Mouse (Mus musculus) adrenal gland, adult (tissue): Measurements from ENCODE around the gene Gm3417.
"Not testable (repeated sequence)": the region's sequence is repeated elsewhere in the genome, so short reads cannot be mapped to it uniquely, and the experiment has no call there.

Experiments
- DNase-seq, 2 experiments: peaks; one replicate each; pipeline ENCODE4 v3.0.0; 2022 to 2023; ENCODE audit warnings: low spot score in 1 of 2; ENCODE audit not compliant: inconsistent age in 2 of 2

The Gm3417 gene

DNA sequence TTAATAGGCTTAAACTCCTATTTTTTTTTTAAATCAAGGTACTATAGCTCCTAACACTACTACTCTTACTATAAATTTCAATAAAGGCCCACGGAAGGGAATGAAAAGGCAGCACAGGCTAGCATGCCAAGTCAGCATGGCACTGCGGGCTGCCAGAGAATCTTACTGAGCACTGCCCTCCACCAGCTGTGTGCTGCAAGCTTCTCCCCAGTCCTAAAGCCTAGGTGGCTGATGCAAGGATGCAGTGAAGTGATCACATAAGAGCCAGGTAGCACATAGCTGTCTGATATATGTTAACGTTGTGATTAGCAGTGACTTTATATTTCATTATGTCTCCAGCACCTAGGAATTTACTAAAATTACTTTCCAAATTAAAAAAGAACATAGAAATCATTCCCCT, 18.6 kb downstream of the Gm3417 start:
- peak in 1 of 2 experiments; percentile 50 for DNase-seq

DNA sequence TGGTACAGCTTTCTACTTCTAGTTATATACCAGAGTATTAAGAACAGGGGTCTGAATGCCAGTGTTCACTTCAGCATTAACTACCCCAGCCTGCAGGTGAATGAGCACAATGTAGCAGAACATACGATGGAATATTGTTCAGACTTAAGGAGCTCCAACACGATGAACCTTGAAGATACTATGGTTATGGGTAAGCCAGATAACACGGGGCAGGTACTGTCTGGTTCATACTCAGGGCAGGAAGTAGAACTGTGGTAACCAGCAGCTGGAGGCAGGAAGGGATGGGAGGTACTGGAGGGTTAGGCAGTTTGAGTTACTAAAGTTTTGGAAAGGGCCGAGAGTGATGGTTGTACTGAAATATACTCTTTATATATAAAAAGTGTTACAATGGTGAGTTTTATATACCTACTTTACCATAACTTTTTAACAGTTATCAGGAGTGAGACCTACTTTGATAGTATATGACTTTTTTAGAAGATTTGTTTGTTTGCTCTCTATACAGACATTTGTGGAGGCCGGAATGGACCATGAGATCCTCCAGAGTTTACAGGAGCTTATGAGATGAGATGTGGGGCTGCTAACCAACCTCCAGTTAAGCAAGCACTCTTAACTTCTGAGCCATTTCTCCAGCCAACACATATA, 19.8 kb downstream of the Gm3417 start:
- no peak for DNase-seq

DNA sequence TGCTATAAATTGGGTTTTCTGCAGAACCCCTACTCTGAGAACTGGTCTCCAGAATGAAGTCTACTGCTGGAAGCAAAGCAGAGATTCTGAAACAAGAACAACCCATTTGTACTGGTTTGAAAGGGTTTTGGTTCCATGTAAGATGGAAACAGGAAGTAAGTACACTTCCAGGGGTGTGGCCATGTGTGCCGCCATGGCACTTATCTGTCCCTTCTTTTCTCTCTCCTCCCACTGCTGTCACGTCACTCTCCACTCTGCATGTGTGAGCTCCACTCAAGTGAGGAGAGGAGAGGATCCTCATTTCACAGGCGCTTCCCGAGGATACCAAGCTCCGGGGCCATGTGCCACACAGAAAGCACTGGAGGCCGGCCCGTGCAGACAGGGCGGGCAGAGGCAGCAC, 25.1 kb downstream of the Gm3417 start:
- DNase-seq: no peak

DNA sequence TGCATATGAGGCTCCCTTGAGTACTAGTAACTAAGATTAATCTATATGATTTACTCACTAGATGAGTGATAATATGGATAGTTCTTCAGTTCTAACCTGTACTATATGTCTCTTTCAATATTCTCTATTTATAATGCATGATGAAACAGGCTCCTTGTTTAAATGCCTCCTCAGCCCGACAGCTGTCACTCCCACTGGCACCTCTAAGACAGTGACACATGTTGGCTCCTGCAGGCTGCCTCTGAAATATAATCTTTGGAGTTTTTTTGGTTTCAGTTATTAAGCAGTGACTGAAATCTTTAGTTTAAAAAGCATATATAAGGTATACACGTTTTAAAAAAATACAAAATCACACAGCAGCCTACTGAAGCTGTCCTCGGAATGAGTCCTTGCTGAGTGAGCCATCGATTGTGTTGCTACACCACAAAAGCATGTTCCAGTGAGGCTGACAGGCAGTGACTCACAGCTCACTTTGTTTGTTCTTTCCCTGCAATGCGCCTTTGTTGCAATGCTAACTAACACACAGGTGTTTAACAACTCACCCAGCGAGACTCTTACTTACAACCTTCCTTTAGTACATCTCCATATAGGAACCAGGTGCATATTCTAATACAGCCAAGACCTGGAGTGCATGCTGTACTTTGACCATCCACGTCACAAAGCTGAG, 29.3 kb downstream of the Gm3417 start:
- peak in 1 of 2 experiments; percentile 70 for DNase-seq

DNA sequence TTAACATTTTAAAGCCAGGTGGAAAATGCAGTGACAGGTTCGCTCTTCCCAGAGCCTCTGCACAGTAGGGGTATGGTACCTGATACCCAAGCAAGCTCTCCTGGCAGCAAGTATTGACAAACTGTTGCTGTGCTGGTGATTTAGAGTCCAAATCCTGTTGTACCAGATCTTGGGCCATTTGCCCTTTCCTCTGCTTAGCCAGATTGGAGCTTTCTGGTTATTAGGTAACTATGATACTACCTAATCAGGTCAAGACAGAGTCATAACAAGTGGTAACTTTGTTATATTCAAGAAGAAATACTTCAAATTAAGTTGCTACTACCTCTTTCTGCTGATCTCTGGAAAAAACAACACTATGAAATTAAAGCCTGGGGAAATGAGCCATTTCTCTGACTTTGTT, 34.0 kb downstream of the Gm3417 start:
- DNase-seq: peak in 1 of 2 experiments; percentile 51

DNA sequence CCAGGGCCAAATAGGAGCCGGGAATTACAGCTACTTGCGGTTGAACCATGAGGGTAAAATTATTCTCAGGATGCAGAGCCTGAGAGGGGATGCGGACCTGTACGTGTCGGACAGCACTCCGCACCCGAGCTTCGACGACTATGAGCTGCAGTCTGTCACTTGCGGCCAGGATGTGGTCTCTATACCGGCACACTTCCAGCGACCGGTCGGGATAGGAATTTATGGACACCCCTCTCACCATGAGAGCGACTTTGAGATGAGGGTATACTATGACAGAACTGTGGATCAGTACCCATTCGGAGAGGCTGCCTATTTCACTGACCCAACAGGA, 34.9 kb downstream of the Gm3417 start:
- DNase-seq: no peak

DNA sequence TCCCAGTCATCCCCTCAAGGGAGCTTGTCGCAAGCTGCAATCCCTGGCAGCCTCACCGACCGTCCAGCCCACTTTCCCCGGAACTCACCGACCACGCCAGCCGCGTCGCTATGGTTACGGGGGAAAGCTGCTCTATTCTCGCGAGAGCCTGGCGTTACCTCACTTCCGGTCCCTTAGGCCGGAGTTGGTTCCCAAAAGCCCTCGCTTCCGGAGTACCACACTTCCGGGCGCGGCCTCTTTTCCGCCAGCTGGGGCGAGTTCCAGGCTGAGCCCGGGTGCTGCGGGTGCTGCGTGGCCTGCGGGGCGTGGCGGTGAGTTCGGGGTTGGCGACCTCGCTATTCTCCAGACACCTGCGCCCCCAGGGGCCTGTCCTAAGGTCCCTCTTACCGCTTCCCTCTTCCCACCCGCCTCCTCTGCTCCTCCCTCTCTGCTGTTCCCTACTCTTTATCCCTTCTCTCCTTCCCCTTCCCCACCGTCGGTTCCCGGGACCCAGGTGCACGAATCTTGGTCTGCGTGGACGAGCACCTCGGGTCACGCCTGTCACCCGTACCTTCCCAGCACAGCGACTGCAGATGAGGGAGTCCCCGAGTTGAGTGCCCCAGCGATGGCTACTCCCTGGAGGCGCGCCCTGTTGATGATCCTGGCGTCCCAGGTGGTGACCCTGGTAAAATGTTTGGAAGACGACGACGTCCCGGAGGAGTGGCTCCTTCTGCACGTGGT, 35.4 kb downstream of the Gm3417 start, which contains the start of the genes Wdr27 and 1600012H06Rik:
Gene Wdr27, minus strand, starts transcription at position 150 of the 720 bp plus-strand sequence.
Gene 1600012H06Rik, plus strand, starts transcription at position 176 of the 720 bp plus-strand sequence.
- DNase-seq: peak; percentile 99 to 100

DNA sequence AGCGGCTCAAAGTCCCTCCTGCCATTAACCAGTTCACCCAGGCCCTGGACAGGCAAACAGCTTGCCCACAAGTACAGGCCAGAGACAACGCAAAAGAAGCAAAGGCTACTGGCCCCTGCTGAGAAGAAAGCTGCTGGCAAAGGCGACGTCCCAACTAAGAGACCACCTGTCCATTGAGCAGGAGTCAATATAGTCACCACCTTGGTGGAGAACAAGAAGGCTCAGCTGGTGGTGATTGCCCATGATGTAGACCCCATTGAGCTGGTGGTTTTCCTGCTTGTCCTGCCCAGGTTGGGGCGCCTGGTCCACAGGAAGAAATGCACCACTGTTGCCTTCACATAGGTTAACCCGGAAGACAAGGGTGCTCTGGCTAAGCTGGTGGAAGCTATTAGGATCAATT, 36.4 kb downstream of the Gm3417 start:
- DNase-seq: peak; percentile 26 to 61

DNA sequence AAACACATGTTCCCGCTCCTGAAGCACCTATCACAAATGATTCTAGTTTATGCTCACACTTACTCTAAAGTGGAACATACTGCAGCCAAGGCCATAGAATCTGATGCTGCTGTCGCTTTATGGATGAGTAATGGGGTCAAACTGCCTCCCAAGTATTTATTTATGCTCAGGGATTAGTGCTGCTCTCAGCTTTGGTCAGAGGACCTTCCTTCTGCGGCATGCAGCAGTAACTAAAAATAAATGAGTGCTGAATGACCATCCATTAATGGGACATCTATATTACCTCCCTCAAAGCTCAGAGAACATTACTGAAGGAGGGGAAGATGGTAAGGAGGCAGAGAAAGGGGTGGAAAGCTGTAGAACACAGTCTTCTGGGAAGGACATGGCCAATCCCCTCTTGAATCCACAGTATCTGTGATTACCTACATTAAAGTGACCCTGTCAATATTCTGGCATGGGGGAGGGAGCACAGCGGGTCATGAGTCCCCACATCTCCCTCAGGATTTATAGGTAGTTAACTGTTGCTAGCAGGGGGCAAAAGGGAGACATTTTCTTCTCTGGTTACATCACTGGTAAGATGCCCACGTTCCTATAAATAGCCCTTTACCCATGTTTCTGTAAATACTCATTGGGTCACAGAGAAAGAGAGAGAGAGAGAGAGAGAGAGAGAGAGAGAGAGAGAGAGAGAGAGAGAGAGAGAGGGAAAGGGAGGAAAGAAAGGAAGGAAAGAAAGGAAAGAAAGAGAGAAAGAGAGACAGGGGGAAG, 42.6 kb downstream of the Gm3417 start:
- DNase-seq: peak in 1 of 2 experiments; percentile 62

DNA sequence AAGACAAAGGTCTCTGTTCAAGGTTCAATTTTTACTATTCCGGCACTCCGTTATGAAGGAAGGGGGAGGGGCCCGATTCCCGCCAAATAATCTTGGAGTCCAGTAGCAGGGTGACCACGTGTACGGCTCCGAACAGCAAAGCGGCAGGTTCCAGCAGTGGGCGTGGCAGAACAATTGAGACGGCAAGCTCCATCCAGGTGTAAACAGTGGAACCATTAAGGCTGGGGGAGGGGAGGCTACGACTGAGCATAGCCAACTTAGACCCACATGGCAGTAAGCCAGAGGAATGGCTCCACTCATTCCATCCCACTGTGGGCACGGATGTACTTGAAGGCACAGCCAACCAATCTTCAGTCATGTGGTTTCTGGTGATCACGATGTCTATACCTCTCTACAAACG, 43.3 kb downstream of the Gm3417 start:
- DNase-seq: not testable (repeated sequence)

DNA sequence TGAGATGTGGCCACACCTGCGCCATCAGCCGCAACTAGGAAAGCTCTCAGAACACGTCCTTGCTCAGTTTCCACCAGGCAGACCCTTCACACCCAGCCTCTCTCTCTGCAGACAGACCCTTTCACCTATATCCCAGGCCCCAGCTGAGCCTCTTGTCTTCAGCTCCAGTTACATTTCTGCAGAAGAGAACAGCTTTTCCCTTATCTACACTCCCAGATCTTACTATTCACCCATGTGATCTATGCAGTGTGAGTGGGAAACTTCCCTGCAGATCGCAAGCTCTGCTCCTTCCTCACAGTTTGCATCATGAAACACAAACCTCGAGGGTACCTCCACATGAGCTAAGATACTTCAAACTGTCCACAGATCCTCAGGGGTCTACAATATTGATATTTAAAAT, 47.1 kb downstream of the Gm3417 start:
- no peak for DNase-seq

DNA sequence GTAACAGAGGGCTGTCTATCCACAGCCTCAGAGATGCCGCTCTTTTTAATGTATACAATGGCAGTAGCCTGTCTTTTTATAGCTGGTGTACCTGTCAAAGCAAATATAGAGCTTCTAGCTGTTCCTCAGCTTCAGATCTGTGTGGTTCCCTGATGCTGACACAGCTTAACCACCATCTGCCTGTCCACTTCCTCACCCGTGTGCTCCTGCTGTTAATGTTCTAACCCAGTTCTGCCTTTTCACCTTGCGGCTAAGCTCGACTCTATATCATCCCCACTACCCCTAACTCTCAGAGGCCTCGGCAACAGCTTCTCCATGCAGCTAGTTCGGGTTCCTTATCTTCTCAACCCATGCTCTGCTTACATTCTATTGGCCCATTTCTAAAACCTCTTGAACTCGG, 47.9 kb downstream of the Gm3417 start:
- DNase-seq: no peak

DNA sequence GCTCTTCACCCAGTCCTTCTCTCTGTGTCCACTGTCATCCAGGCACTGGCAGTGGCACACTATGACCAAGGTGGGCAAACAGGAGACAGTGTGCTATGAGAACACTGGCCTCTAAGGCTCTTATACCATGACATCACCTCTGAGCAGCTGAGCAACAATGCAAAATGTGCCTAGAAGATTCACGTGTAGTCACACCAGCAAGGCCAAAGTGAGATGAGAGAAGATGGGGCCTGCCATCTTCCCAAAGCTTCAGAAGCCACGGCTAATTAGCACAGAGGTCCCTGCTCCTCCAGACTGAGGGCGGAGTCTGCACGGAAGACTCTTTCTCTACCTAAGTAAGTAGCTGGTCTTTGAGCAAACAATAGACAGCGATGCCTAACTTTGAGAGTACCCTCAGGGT, 50.0 kb downstream of the Gm3417 start:
- no peak for DNase-seq

DNA sequence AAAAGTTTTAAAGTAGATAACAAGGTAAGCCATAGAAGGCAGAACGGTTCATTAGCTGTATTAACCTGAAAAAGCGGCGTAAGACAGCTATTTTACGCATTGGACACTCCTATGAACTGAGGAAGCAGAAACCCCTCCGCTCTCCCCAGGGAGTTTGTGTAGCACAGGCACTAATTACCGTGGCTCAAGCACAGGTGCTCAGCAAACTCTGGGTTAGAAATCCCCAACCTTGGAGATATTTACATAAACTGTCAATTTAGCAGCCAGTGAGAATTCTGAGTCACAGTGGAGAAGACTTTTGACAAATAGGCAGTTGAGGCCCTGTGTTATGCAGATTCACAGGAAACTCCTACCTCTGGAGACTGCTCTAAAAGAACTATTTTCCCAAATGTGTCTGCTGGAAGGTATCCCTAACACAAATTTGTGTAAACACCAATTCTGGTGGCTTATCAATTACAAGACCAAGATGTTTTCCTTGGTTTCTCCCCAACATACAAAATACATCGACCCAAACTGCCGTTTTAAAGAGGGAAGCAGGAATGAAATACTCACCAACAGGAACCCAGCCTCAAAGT, 50.9 kb downstream of the Gm3417 start:
- no peak for DNase-seq

DNA sequence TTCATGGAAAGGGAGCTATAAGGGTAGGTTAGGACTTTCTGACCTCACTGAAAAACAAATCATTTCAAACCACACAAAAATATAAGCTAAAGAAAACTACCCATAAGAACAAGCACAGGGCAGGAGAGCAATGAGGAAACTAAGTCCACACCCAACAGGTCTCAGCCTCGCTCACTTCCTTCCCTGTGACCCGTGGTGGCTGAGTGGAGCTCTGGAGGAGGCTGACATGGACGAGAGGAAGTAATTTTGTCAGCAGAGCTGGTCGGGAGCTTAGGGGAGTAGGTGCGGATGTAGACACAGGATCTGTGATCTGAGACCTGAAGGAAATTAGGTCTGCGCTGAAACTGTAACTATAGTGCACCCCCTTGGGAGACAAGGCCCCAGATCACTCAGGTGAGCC, 57.0 kb downstream of the Gm3417 start:
- no peak for DNase-seq

DNA sequence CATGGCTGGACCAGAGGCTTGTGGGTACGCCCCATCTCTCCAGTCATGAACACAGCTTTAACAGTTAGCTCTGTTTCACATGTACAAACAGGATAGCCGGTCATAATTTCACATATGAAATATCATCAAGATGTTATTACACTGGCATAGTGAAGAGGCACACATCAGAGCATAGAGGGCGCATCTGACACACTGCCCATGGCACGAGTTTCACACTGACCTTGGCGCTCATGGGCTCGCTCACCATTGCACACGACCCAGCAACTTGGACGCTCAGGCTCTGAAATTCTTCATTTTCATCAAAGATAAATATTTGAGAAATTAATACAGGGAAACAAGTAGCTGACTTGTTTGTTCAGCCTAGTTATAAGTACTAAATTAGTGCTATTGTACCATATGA, 60.7 kb downstream of the Gm3417 start:
- peak; percentile 15 to 56 for DNase-seq

DNA sequence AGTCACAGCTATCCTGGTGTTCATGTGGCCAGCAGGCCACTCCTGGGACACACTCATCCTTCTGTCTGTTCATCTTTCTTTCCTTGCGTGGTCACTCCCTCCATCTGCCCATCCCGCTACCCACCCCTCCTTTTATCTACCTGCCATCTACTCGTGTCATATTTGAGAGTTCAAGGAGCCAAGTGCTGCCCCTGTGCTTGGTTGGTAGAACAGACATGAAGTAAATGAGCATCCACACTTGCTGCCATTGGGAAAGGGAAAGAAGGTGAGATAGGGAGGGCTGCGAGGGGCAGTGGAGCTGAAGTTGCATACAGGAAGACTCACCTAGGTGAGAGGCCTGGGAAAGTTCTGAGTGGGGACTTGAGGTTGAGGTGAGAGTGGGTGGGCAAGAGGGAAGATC, 64.2 kb downstream of the Gm3417 start:
- DNase-seq: no peak
